Mouse (Mus musculus): ENCODE results near the gene Gatad2b. TPM values are rescaled to one million over a fixed set of nuclear protein-coding genes. Genes with fewer than 3 reads are reported as not detected.

Gatad2b gene
- total and polyA plus RNA-seq, 3 experiments = 8.4 to 22.6 (median 8.9) TPM

DNA sequence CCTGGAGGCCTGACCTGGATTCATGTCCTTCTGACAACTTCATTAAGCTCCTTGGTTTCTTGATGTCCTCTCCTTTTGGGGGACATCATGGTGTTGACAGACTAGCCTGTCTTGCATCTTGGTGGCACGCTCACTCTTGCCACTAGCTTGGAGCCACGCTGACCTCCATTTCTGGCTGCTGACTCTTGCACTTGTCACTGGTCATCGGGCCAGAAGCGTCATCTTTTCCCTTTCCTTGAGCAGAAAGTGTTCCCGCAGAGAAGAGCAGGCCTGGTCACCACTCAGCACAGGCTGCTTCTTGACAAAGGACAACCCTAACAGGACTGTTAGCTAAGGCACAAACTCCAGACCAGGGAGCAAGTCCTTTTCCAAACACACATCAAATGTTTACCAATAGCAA is 113.4 kb downstream of the Gatad2b start:
- peaks cover 89 to 100% of the 10 kb centered on the region in 2 experiments for H3K36me3 ChIP-seq (replicated peaks in 1 of 2; ENCODE audit: control insufficient read depth in 1 of 2, insufficient read depth in 1 of 2, low read length in 1 of 2)

GRCm38 (mm10) chr3:90408721-90409120 is 115.7 kb downstream of the Gatad2b start:
- no peak overlapping the region for H3K9ac ChIP-seq (ENCODE audit: insufficient read depth, low read depth)
- dilution Hi-C loops (cut with MboI; ENCODE audit: extremely low pct_ligation_motif_present, extremely low pct_unique_long_range_greater_than_20kb, low sequenced_read_pairs) = no loop called here
- TF ChIP-seq ZKSCAN1 (IDR thresholded peaks at IDR 0.05; ENCODE audit: borderline replicate concordance, low read depth, low read length) (no peak), MAX (IDR thresholded peaks at IDR 0.05; ENCODE audit: low read length) (no peak), POLR2A (IDR thresholded peaks at IDR 0.05; ENCODE audit: low read depth, low read length) (no peak), USF2 (conservative IDR thresholded peaks at IDR 0.05; ENCODE audit: low read depth, low read length) (no peak), ELF1 (IDR thresholded peaks at IDR 0.05; ENCODE audit: low read depth, low read length) (no peak)
- no peak overlapping the region for H3K27ac ChIP-seq (ENCODE audit: insufficient read depth, low read depth)
- H3K36me3 ChIP-seq (replicated peaks in 1 of 2; ENCODE audit: control insufficient read depth in 1 of 2, insufficient read depth in 1 of 2, low read length in 1 of 2) = peaks cover 75 to 100% of the 10 kb centered on the region in 2 experiments
- H3K9me3 ChIP-seq (replicated peaks; ENCODE audit: low read length) = no peaks in the 10 kb centered on the region
- no peaks in the 10 kb centered on the region for H3K79me2 ChIP-seq (replicated peaks; ENCODE audit: control insufficient read depth, extremely low read depth, insufficient read depth, poor library complexity, severe bottlenecking)
- no peak for DNase-seq (ENCODE audit: extremely low read depth)
- no peak overlapping the region for H3K4me3 ChIP-seq (replicated peaks in 1 of 3; ENCODE audit: low read depth in 2 of 3, low read length in 2 of 3, poor library complexity in 1 of 3)
- in situ Hi-C loops (cut with MboI; ENCODE audit: low pct_ligation_motif_present, low pct_unique_long_range_greater_than_20kb, low sequenced_read_pairs) = no loop called here
- no peaks in the 10 kb centered on the region for H3K4me1 ChIP-seq (ENCODE audit: control insufficient read depth in 1 of 2, insufficient read depth in 2 of 2)
- H3K4me2 ChIP-seq (ENCODE audit: insufficient read depth, low read depth, poor library complexity, severe bottlenecking) = no peak overlapping the region
- no peaks in the 10 kb centered on the region for H3K27me3 ChIP-seq (replicated peaks)

More for the DNA sequence above, 113.4 kb downstream of the Gatad2b start:
- H3K9ac ChIP-seq (ENCODE audit: insufficient read depth, low read depth) = no peak overlapping the region
- H3K79me2 ChIP-seq (replicated peaks; ENCODE audit: control insufficient read depth, extremely low read depth, insufficient read depth, poor library complexity, severe bottlenecking) = no peaks in the 10 kb centered on the region
- H3K27ac ChIP-seq (ENCODE audit: insufficient read depth, low read depth) = no peak overlapping the region
- H3K9me3 ChIP-seq (replicated peaks; ENCODE audit: low read length) = no peaks in the 10 kb centered on the region
- dilution Hi-C loops (cut with MboI; ENCODE audit: extremely low pct_ligation_motif_present, extremely low pct_unique_long_range_greater_than_20kb, low sequenced_read_pairs) = no loop called here
- H3K27me3 ChIP-seq (replicated peaks) = no peaks in the 10 kb centered on the region
- no peaks in the 10 kb centered on the region for H3K4me1 ChIP-seq (ENCODE audit: control insufficient read depth in 1 of 2, insufficient read depth in 2 of 2)
- TF ChIP-seq KAT2A (IDR thresholded peaks at IDR 0.05; ENCODE audit: insufficient replicate concordance, low read length) (no peak), ZC3H11A (IDR thresholded peaks at IDR 0.05; ENCODE audit: low read depth, low read length) (no peak), CHD1 (IDR thresholded peaks at IDR 0.05; ENCODE audit: low read depth, low read length) (no peak), MXI1 (IDR thresholded peaks at IDR 0.05; ENCODE audit: low read depth, low read length) (no peak), USF1 (IDR thresholded peaks at IDR 0.05; ENCODE audit: low read depth, low read length) (no peak), BHLHE40 (IDR thresholded peaks at IDR 0.05; ENCODE audit: low read depth, low read length) (no peak), JUN (IDR thresholded peaks at IDR 0.05; ENCODE audit: insufficient read depth, low read depth, low read length) (no peak), SMC3 (IDR thresholded peaks at IDR 0.05; ENCODE audit: low read depth, low read length) (no peak), RCOR1 (conservative IDR thresholded peaks at IDR 0.05; ENCODE audit: low read depth, low read length) (no peak), ZMIZ1 (IDR thresholded peaks at IDR 0.05; ENCODE audit: low read depth, low read length) (no peak), MAZ (IDR thresholded peaks at IDR 0.05; ENCODE audit: low read depth, low read length) (no peak), ELF1 (IDR thresholded peaks at IDR 0.05; ENCODE audit: low read depth, low read length) (no peak), USF2 (conservative IDR thresholded peaks at IDR 0.05; ENCODE audit: low read depth, low read length) (no peak), CHD2 (IDR thresholded peaks at IDR 0.05; ENCODE audit: low read length) (no peak), ZKSCAN1 (IDR thresholded peaks at IDR 0.05; ENCODE audit: borderline replicate concordance, low read depth, low read length) (no peak), ETS1 (conservative IDR thresholded peaks at IDR 0.05; ENCODE audit: low read depth, low read length) (no peak), TBP (conservative IDR thresholded peaks at IDR 0.05; ENCODE audit: low read depth, low read length) (no peak), IRF4 (IDR thresholded peaks at IDR 0.05; ENCODE audit: low read depth, low read length) (no peak), MEF2A (IDR thresholded peaks at IDR 0.05; ENCODE audit: borderline replicate concordance, low read depth, low read length) (no peak), NRF1 (IDR thresholded peaks at IDR 0.05; ENCODE audit: low read depth, low read length) (no peak)
- H3K4me2 ChIP-seq (ENCODE audit: insufficient read depth, low read depth, poor library complexity, severe bottlenecking) = no peak overlapping the region
- DNase-seq (ENCODE audit: extremely low read depth) = no peak
- in situ Hi-C loops (cut with MboI; ENCODE audit: low pct_ligation_motif_present, low pct_unique_long_range_greater_than_20kb, low sequenced_read_pairs) = no loop called here
- H3K4me3 ChIP-seq (replicated peaks in 1 of 3; ENCODE audit: low read depth in 2 of 3, low read length in 2 of 3, poor library complexity in 1 of 3) = no peak overlapping the region
